9 mouse cellular contexts compared by ENCODE assay signal in genomic region chr9:32591732-32592582, GRCm38 (mm10). TPM values are rescaled to one million over a fixed set of nuclear protein-coding genes. Genes with fewer than 3 reads are reported as not detected.
DNase-seq lines count a peak whose midpoint lies in the region; ATAC-seq and TF ChIP-seq lines count a peak whose summit lies in the region.
"Had no signal": no experiment of that assay in that cellular context is flagged by ENCODE, and none has a peak within 500 bp of the region (broad histone marks: within the 10 kb centered on the region; RNA-seq: fewer than 3 reads in every experiment).

No protein-coding gene starts in this region.

- 10% methylated on average over 14 of the region's 14 CpGs for WGBS in heart, embryonic 12.5 days
- 10% methylated on average over 14 of the region's 14 CpGs for WGBS in kidney, embryonic 15.5 days
- WGBS in limb, embryonic 14.5 days, result 11% methylated on average over 14 of the region's 14 CpGs
- WGBS in midbrain, embryonic 16.5 days, result 7% methylated on average over 14 of the region's 14 CpGs

- H3K9me3 ChIP-seq in heart, embryonic 12.5 days (replicated peaks), result no peaks in the 10 kb centered on the region
- no peaks in the 10 kb centered on the region for H3K9me3 ChIP-seq in kidney, embryonic 15.5 days (replicated peaks)
- no peaks in the 10 kb centered on the region for H3K9me3 ChIP-seq in limb, embryonic 14.5 days (ENCODE audit: control insufficient read depth, low read length)
- no peaks in the 10 kb centered on the region for H3K9me3 ChIP-seq in midbrain, embryonic 16.5 days (replicated peaks; ENCODE audit: control insufficient read depth, low read length, poor library complexity, severe bottlenecking)

- peak; percentile 75 to 81 for DNase-seq in CD8-positive naive resting alpha-beta T cell, adult 2 months (ENCODE audit: low read depth in 2 of 2, low spot score in 2 of 2)
- peak; percentile 78 for DNase-seq in brain, embryonic 18.5 days (ENCODE audit: low read depth, low spot score)
- DNase-seq in limb, embryonic 14.5 days (ENCODE audit: low spot score), result peak; percentile 82
- DNase-seq in spleen, postnatal 36 days (ENCODE audit: low spot score in 2 of 2), result peak; percentile 75 to 82

- peak overlapping the region; percentile 36; the same call in 1 of the 2 replicates for H3K27ac ChIP-seq in heart, embryonic 12.5 days (ENCODE audit: poor library complexity, severe bottlenecking)
- peak overlapping the region; percentile 70 for H3K27ac ChIP-seq in kidney, embryonic 15.5 days
- no peak overlapping the region for H3K27ac ChIP-seq in limb, embryonic 14.5 days (replicated peaks; ENCODE audit: low read depth, low read length)
- peak overlapping the region; percentile 3; the same call in 1 of the 2 replicates for H3K27ac ChIP-seq in midbrain, embryonic 16.5 days (ENCODE audit: low read length)
- H3K27ac ChIP-seq: macrophage had no signal

- peaks cover 30% of the 10 kb centered on the region for H3K4me1 ChIP-seq in heart, embryonic 12.5 days (replicated peaks)
- H3K4me1 ChIP-seq in kidney, embryonic 15.5 days, result peaks cover 39% of the 10 kb centered on the region
- peaks cover 2% of the 10 kb centered on the region; the same call in 1 of the 2 replicates for H3K4me1 ChIP-seq in limb, embryonic 14.5 days (ENCODE audit: control insufficient read depth, insufficient read depth, low read length)
- peaks cover 8% of the 10 kb centered on the region for H3K4me1 ChIP-seq in midbrain, embryonic 16.5 days (ENCODE audit: control insufficient read depth, insufficient read depth, low read length)

- no peak overlapping the region for H3K4me3 ChIP-seq in heart, embryonic 12.5 days
- no peak overlapping the region for H3K4me3 ChIP-seq in kidney, embryonic 15.5 days (replicated peaks)
- H3K4me3 ChIP-seq in limb, embryonic 14.5 days (replicated peaks; ENCODE audit: low read length), result no peak overlapping the region
- no peak overlapping the region for H3K4me3 ChIP-seq in midbrain, embryonic 16.5 days (ENCODE audit: low read depth, low read length)

- TF ChIP-seq POLR2A in limb, embryonic 14.5 days (IDR thresholded peaks at IDR 0.05; ENCODE audit: borderline replicate concordance, extremely low read depth, insufficient read depth, insufficient read length), result no peak

- H3K4me2 ChIP-seq in heart, embryonic 12.5 days, result peak overlapping the region; percentile 29; the same call in 1 of the 2 replicates
- peak overlapping the region; percentile 46 for H3K4me2 ChIP-seq in kidney, embryonic 15.5 days
- H3K4me2 ChIP-seq in limb, embryonic 14.5 days (replicated peaks; ENCODE audit: low read depth, low read length, severe bottlenecking), result no peak overlapping the region; the same call in 1 of the 2 replicates
- H3K4me2 ChIP-seq in midbrain, embryonic 16.5 days (ENCODE audit: low read length), result 0 out of 2 replicates have a peak overlapping the region, but pooled peaks have one; percentile 7

- no peaks in the 10 kb centered on the region for H3K27me3 ChIP-seq in heart, embryonic 12.5 days (replicated peaks)
- no peaks in the 10 kb centered on the region for H3K27me3 ChIP-seq in kidney, embryonic 15.5 days
- H3K27me3 ChIP-seq in limb, embryonic 14.5 days (ENCODE audit: control insufficient read depth, insufficient read depth, low read length), result no peaks in the 10 kb centered on the region
- H3K27me3 ChIP-seq in midbrain, embryonic 16.5 days (ENCODE audit: control insufficient read depth, insufficient read depth, low read depth, low read length), result peaks cover 6% of the 10 kb centered on the region

- no peaks in the 10 kb centered on the region for H3K36me3 ChIP-seq in heart, embryonic 12.5 days
- H3K36me3 ChIP-seq in kidney, embryonic 15.5 days, result no peaks in the 10 kb centered on the region
- no peaks in the 10 kb centered on the region for H3K36me3 ChIP-seq in limb, embryonic 14.5 days (ENCODE audit: control insufficient read depth, insufficient read depth, low read length)
- no peaks in the 10 kb centered on the region for H3K36me3 ChIP-seq in midbrain, embryonic 16.5 days (ENCODE audit: control insufficient read depth, insufficient read depth, low read length)

- H3K9ac ChIP-seq in heart, embryonic 12.5 days, result no peak overlapping the region
- no peak overlapping the region for H3K9ac ChIP-seq in kidney, embryonic 15.5 days
- H3K9ac ChIP-seq in limb, embryonic 14.5 days (ENCODE audit: low read depth, low read length, severe bottlenecking), result no peak overlapping the region
- no peak overlapping the region for H3K9ac ChIP-seq in midbrain, embryonic 16.5 days (ENCODE audit: low read depth, low read length)

- 0 out of 2 replicates have a peak, but pooled peaks have one; percentile 41 for ATAC-seq in erythroid progenitor cell, adult 5-6 weeks (replicated peaks; ENCODE audit: low FRiP score, poor library complexity, severe bottlenecking)
- peak; percentile 75 for ATAC-seq in heart, embryonic 12.5 days (ENCODE audit: insufficient number of reproducible peaks, low FRiP score)
- ATAC-seq in kidney, embryonic 15.5 days (replicated peaks; ENCODE audit: low FRiP score), result peak; percentile 79
- peak; percentile 89 for ATAC-seq in limb, embryonic 14.5 days (ENCODE audit: low FRiP score, low read depth)
- peak; percentile 74 for ATAC-seq in midbrain, embryonic 16.5 days

RNA-seq across cellular contexts. Expression of gene Ets1, which starts 44.1 kb away (rescaled TPM):
- 9.0 and 23.1 TPM in 2 replicates for total RNA-seq in erythroid progenitor cell, adult 5-6 weeks (2015; ENCODE audit: low replicate concordance)
- total RNA-seq in erythroid progenitor cell, adult 5-6 weeks (2017; ENCODE audit: low replicate concordance), result 17.5 and 22.3 TPM in 2 replicates
- 65.6 and 68.1 TPM in 2 replicates for polyA plus RNA-seq in heart, embryonic 12.5 days (2016; fragmentation: Nextera tagmentation; extraction: Ambion mirVana)
- polyA plus RNA-seq in kidney, embryonic 15.5 days (2015; fragmentation: Nextera tagmentation; extraction: Ambion mirVana), result 66.0 and 68.4 TPM in 2 replicates
- polyA plus RNA-seq in limb, embryonic 14.5 days (2012; rRNA removed), result 21.3 and 23.6 TPM in 2 replicates
- 34.3 and 38.8 TPM in 2 replicates for polyA plus RNA-seq in limb, embryonic 14.5 days (2014; fragmentation: Nextera tagmentation; extraction: Ambion mirVana)
- polyA plus RNA-seq in midbrain, embryonic 16.5 days (2015; fragmentation: Nextera tagmentation; extraction: Ambion mirVana), result 17.5 and 19.3 TPM in 2 replicates

RNA-seq across cellular contexts. Expression of gene Fli1, which starts 49.3 kb away (rescaled TPM):
- 26.7 and 27.2 TPM in 2 replicates for total RNA-seq in erythroid progenitor cell, adult 5-6 weeks (2015; ENCODE audit: low replicate concordance)
- 13.4 and 16.0 TPM in 2 replicates for total RNA-seq in erythroid progenitor cell, adult 5-6 weeks (2017; ENCODE audit: low replicate concordance)
- 20.1 and 20.2 TPM in 2 replicates for polyA plus RNA-seq in heart, embryonic 12.5 days (2016; fragmentation: Nextera tagmentation; extraction: Ambion mirVana)
- polyA plus RNA-seq in kidney, embryonic 15.5 days (2015; fragmentation: Nextera tagmentation; extraction: Ambion mirVana), result 28.3 and 31.0 TPM in 2 replicates
- polyA plus RNA-seq in limb, embryonic 14.5 days (2012; rRNA removed), result 10.1 and 11.5 TPM in 2 replicates
- polyA plus RNA-seq in limb, embryonic 14.5 days (2014; fragmentation: Nextera tagmentation; extraction: Ambion mirVana), result 22.2 and 25.7 TPM in 2 replicates
- polyA plus RNA-seq in midbrain, embryonic 16.5 days (2015; fragmentation: Nextera tagmentation; extraction: Ambion mirVana), result 6.0 and 7.2 TPM in 2 replicates
